In the genomic region with DNA sequence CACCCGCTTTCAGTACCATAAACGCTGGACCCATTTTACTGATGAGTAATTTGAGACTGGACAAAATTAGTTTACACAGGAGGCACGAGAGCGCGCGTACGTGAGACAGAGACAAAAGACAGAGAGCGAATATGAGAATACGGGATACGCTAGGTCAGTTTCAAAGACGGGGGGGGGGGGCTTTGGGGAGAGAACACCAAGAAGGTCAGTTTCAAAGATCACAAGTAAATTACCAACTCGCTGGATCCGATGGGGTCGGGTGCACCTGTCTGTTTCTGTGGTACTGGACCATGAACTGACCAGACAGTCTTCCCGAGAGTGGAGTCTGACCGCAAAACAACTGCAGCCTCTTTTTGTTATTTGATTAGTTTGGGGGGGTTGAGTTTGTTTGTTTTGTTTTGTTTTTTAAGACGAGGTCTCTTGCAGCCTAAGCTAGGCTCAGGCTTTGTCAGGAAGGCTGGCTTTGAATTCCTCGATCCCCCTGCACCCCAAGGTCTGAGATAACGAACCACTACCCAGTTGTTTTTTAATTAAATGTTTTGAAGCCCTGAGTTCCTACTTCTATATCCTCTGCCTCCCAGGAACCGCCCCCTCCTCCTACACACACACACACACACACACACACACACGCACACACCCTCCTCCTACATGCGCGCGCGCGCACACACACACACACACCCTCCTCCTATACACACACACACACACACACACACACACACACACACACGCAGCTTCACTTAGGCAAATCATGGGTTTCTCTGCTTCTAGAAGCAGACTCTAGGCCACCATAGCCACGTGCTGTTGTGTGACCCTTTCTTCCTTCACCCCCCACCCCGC, we compare ENCODE assay signal across 9 mouse cellular contexts. TPM values are rescaled to one million over a fixed set of nuclear protein-coding genes. Genes with fewer than 3 reads are reported as not detected.
A peak's percentile ranks its signal among the peaks of the same experiment; 100 is the strongest.
DNase-seq lines count a peak whose midpoint lies in the region; ATAC-seq and TF ChIP-seq lines count a peak whose summit lies in the region.
"Had no signal": no experiment of that assay in that cellular context is flagged by ENCODE, and none has a peak within 500 bp of the region (broad histone marks: within the 10 kb centered on the region; RNA-seq: fewer than 3 reads in every experiment).

No protein-coding gene starts in this region.

- peak in 1 of 2 experiments; percentile 66; a peak in 2 of 4 replicates for TF ChIP-seq POLR2A in MEL (IDR thresholded peaks at IDR 0.05; ENCODE audit: control insufficient read depth in 1 of 2, insufficient read depth in 1 of 2, low read depth in 1 of 2, low read length in 2 of 2, poor library complexity in 1 of 2)

- H3K27ac ChIP-seq in MEL (ENCODE audit: control insufficient read depth, low read depth, low read length) = peak overlapping the region; percentile 90
- H3K27ac ChIP-seq in neural tube, embryonic 12.5 days = peak overlapping the region; percentile 92

- peak; percentile 19 for ATAC-seq in common myeloid progenitor, adult 5-6 weeks (replicated peaks; ENCODE audit: low read depth, poor library complexity, severe bottlenecking)
- ATAC-seq in neural tube, embryonic 12.5 days (ENCODE audit: low FRiP score, low read depth) = peak; percentile 39

- peak; percentile 50 to 69; a peak in 3 of 4 replicates for TF ChIP-seq EP300 in MEL (IDR thresholded peaks at IDR 0.05; ENCODE audit: low read depth in 1 of 2, low read length in 2 of 2)

- peak overlapping the region; percentile 58 to 71 for H3K4me3 ChIP-seq in MEL (ENCODE audit: control insufficient read depth in 1 of 2, insufficient read depth in 1 of 2, low read depth in 2 of 2, low read length in 2 of 2)
- H3K4me3 ChIP-seq in neural tube, embryonic 12.5 days = peak overlapping the region; percentile 35

- TF ChIP-seq RAD21 in MEL (IDR thresholded peaks at IDR 0.05; ENCODE audit: low read depth, low read length) = no peak

- DNase-seq in 3T3-L1 (ENCODE audit: low read depth, low spot score) (peak; percentile 67), MEL (ENCODE audit: low read depth, low spot score) (peak; percentile 91)
- peak; percentile 47 to 51 for DNase-seq in heart, adult 9 months (ENCODE audit: low spot score in 2 of 2)
- DNase-seq in kidney, adult 9 months = peak; percentile 75
- peak; percentile 71 to 72 for DNase-seq in lung, adult 18-20 months
- DNase-seq in thymus, postnatal 10 days (ENCODE audit: low spot score in 2 of 2) = peak; percentile 62

- H3K9ac ChIP-seq in MEL (ENCODE audit: control insufficient read depth, low read depth, low read length, poor library complexity, severe bottlenecking) = peak overlapping the region; percentile 92
- peak overlapping the region; percentile 87 for H3K9ac ChIP-seq in neural tube, embryonic 12.5 days

- no peaks in the 10 kb centered on the region for H3K9me3 ChIP-seq in MEL (replicated peaks; ENCODE audit: insufficient read depth, low read length)
- no peaks in the 10 kb centered on the region for H3K9me3 ChIP-seq in neural tube, embryonic 12.5 days

- peaks cover 11% of the 10 kb centered on the region; the same call in 1 of the 2 replicates for H3K79me2 ChIP-seq in MEL (ENCODE audit: control insufficient read depth, insufficient read depth, low read length, poor library complexity)

- peaks cover 10 to 44% of the 10 kb centered on the region in 2 experiments for H3K4me1 ChIP-seq in MEL (ENCODE audit: control insufficient read depth in 1 of 2, insufficient read depth in 2 of 2, low read length in 2 of 2)
- H3K4me1 ChIP-seq in neural tube, embryonic 12.5 days = peaks cover 59% of the 10 kb centered on the region

- no peak for TF ChIP-seq CTCF in MEL (IDR thresholded peaks at IDR 0.05 in 2 of 3, conservative IDR thresholded peaks at IDR 0.05 in 1 of 3; ENCODE audit: control insufficient read depth in 1 of 3, insufficient read depth in 1 of 3, low read depth in 2 of 3, low read length in 3 of 3, poor library complexity in 1 of 3, severe bottlenecking in 1 of 3)

- H3K27me3 ChIP-seq in MEL (ENCODE audit: control insufficient read depth in 1 of 2, insufficient read depth in 2 of 2, low read length in 2 of 2) = no peaks in the 10 kb centered on the region
- no peaks in the 10 kb centered on the region for H3K27me3 ChIP-seq in neural tube, embryonic 12.5 days (replicated peaks)

- WGBS in neural tube, embryonic 12.5 days = under 1% methylated on average over 29 of the region's 29 CpGs

- peak overlapping the region; percentile 62 for H3K4me2 ChIP-seq in neural tube, embryonic 12.5 days (replicated peaks)

- peaks cover 0 to 33% of the 10 kb centered on the region in 2 experiments; a peak in 2 of 4 replicates for H3K36me3 ChIP-seq in MEL (ENCODE audit: control insufficient read depth in 1 of 2, insufficient read depth in 2 of 2, low read length in 2 of 2)
- no peaks in the 10 kb centered on the region for H3K36me3 ChIP-seq in neural tube, embryonic 12.5 days

TF ChIP-seq in MEL, 35 proteins besides CTCF, POLR2A, EP300 and RAD21:
- TF ChIP-seq SIN3A (IDR thresholded peaks at IDR 0.05; ENCODE audit: low read length) = peak; percentile 85
- peak; percentile 42 for TF ChIP-seq TCF12 (IDR thresholded peaks at IDR 0.05; ENCODE audit: low read depth, low read length)
- TF ChIP-seq KAT2A (conservative IDR thresholded peaks at IDR 0.05; ENCODE audit: low read depth, low read length) = no peak; the same call in 1 of the 2 replicates
- no peak for TF ChIP-seq ZNF384 (IDR thresholded peaks at IDR 0.05; ENCODE audit: low read depth, low read length)
- TF ChIP-seq E2F4 (IDR thresholded peaks at IDR 0.05; ENCODE audit: borderline replicate concordance, low read depth, low read length) = peak; percentile 58
- TF ChIP-seq NELFE (IDR thresholded peaks at IDR 0.05; ENCODE audit: low read depth, low read length) = peak; percentile 63
- TF ChIP-seq MYC (IDR thresholded peaks at IDR 0.05; ENCODE audit: low read depth, low read length) = peak; percentile 91
- peak; percentile 80 for TF ChIP-seq MXI1 (IDR thresholded peaks at IDR 0.05; ENCODE audit: low read depth, low read length)
- TF ChIP-seq GATA1 (IDR thresholded peaks at IDR 0.05; ENCODE audit: low read depth, low read length) = peak; percentile 64
- TF ChIP-seq ZMIZ1 (IDR thresholded peaks at IDR 0.05; ENCODE audit: low read depth, low read length) = peak; percentile 72
- TF ChIP-seq TBP (IDR thresholded peaks at IDR 0.05; ENCODE audit: low read depth, low read length) = peak; percentile 79
- 0 out of 2 replicates have a peak, but pooled peaks have one; percentile 3 for TF ChIP-seq SMC3 (IDR thresholded peaks at IDR 0.05; ENCODE audit: low read depth, low read length)
- no peak; the same call in 1 of the 2 replicates for TF ChIP-seq ETS1 (IDR thresholded peaks at IDR 0.05; ENCODE audit: low read depth, low read length)
- TF ChIP-seq MAX (IDR thresholded peaks at IDR 0.05; ENCODE audit: low read length) = peak; percentile 82
- no peak for TF ChIP-seq JUND (IDR thresholded peaks at IDR 0.05; ENCODE audit: low read depth, low read length)
- TF ChIP-seq POLR2AphosphoS5 (IDR thresholded peaks at IDR 0.05; ENCODE audit: borderline replicate concordance, low read depth, low read length) = peak; percentile 69; the same call in 1 of the 2 replicates
- peak; percentile 96 for TF ChIP-seq MAZ (IDR thresholded peaks at IDR 0.05; ENCODE audit: low read depth, low read length)
- peak; percentile 56; the same call in 1 of the 2 replicates for TF ChIP-seq HCFC1 (IDR thresholded peaks at IDR 0.05; ENCODE audit: low read depth, low read length)
- TF ChIP-seq POLR2AphosphoS2 (IDR thresholded peaks at IDR 0.05; ENCODE audit: low read length) = peak; percentile 68; the same call in 1 of the 2 replicates
- peak; percentile 69 for TF ChIP-seq USF1 (IDR thresholded peaks at IDR 0.05; ENCODE audit: low read depth, low read length)
- peak; percentile 46; the same call in 1 of the 2 replicates for TF ChIP-seq BHLHE40 (IDR thresholded peaks at IDR 0.05; ENCODE audit: borderline replicate concordance, low read depth, low read length)
- TF ChIP-seq MAFK (IDR thresholded peaks at IDR 0.05; ENCODE audit: borderline replicate concordance, low read depth, low read length) = no peak
- TF ChIP-seq RCOR1 (IDR thresholded peaks at IDR 0.05; ENCODE audit: low read depth, low read length) = peak; percentile 50; the same call in 1 of the 2 replicates
- no peak; the same call in 1 of the 2 replicates for TF ChIP-seq TAL1 (IDR thresholded peaks at IDR 0.05; ENCODE audit: low read length)
- no peak for TF ChIP-seq ZKSCAN1 (IDR thresholded peaks at IDR 0.05; ENCODE audit: low read depth, low read length)
- TF ChIP-seq NRF1 (IDR thresholded peaks at IDR 0.05; ENCODE audit: insufficient read depth, low read depth, low read length, poor library complexity, severe bottlenecking) = peak; percentile 64; the same call in 1 of the 2 replicates
- no peak for TF ChIP-seq MYB (IDR thresholded peaks at IDR 0.05; ENCODE audit: low read depth, low read length)
- TF ChIP-seq GABPA (IDR thresholded peaks at IDR 0.05; ENCODE audit: low read depth, low read length) = no peak
- TF ChIP-seq ELF1 (IDR thresholded peaks at IDR 0.05; ENCODE audit: low read depth, low read length) = 0 out of 2 replicates have a peak, but pooled peaks have one; percentile 38
TF ChIP-seq in MEL: peak in this region for 20.

RNA-seq across cellular contexts. Expression of a gene that starts 15.0 kb away (rescaled TPM):
- not detected in 2 replicates for total RNA-seq in MEL (2012; rRNA removed)
- not detected for polyA plus RNA-seq in MEL (2012; ENCODE audit: insufficient read depth in 1 of 2, insufficient read length in 2 of 2, low read depth in 1 of 2, low replicate concordance in 2 of 2, missing spikeins in 1 of 2)
- not detected in 2 replicates for total RNA-seq in common myeloid progenitor, adult 5-6 weeks (2017)
- not detected in 2 replicates for polyA plus RNA-seq in neural tube, embryonic 12.5 days (2016; fragmentation: Nextera tagmentation; extraction: Ambion mirVana)
- polyA plus RNA-seq: frontal cortex, adult 2 months had no signal

RNA-seq across cellular contexts. Expression of a gene that starts 15.1 kb away (rescaled TPM):
- not detected in 2 replicates for total RNA-seq in MEL (2012; rRNA removed)
- not detected for polyA plus RNA-seq in MEL (2012; ENCODE audit: insufficient read depth in 1 of 2, insufficient read length in 2 of 2, low read depth in 1 of 2, low replicate concordance in 2 of 2, missing spikeins in 1 of 2)
- total RNA-seq in common myeloid progenitor, adult 5-6 weeks (2017) = not detected in 2 replicates
- polyA plus RNA-seq in neural tube, embryonic 12.5 days (2016; fragmentation: Nextera tagmentation; extraction: Ambion mirVana) = 0.15 and 0.40 TPM in 2 replicates

Comparison
In these comparisons a context has a peak if more than half of its experiments do, and no peak if none do; other contexts are left out.
1. Peak in every context shown above with its lines: DNase-seq, ATAC-seq, H3K4me3 ChIP-seq and H3K27ac ChIP-seq.